Mouse (Mus musculus): ENCODE results near the gene Vmn1r183.
"Not testable (repeated sequence)": the region's sequence is repeated elsewhere in the genome, so short reads cannot be mapped to it uniquely, and the experiment has no call there.

The Vmn1r183 gene

GRCm38 (mm10) chr7:24052660-24053304 lies at the start of gene Vmn1r183:
Vmn1r183 (plus strand) TSS chr7:24053254.
- no peak for DNase-seq

GRCm38 (mm10) chr7:24074424-24074823 lies 21.4 kb downstream of the Vmn1r183 start:
- DNase-seq = not testable (repeated sequence)

- peak; percentile 94 for DNase-seq
These were observed 28.8 kb downstream of the Vmn1r183 start, which contains the start of gene Zfp180 for GRCm38 (mm10) chr7:24081634-24082431. Zfp180 (plus strand) TSS chr7:24081924.

- DNase-seq = no peak
These were observed 29.6 kb downstream of the Vmn1r183 start for GRCm38 (mm10) chr7:24082457-24083235.

GRCm38 (mm10) chr7:24086871-24087270 lies 33.8 kb downstream of the Vmn1r183 start:
- no peak for DNase-seq

GRCm38 (mm10) chr7:24087485-24088125 lies 34.6 kb downstream of the Vmn1r183 start:
- no peak for DNase-seq

- no peak for DNase-seq
These were observed 51.3 kb downstream of the Vmn1r183 start for GRCm38 (mm10) chr7:24104403-24104802.

- DNase-seq = no peak
These were observed 52.2 kb downstream of the Vmn1r183 start for GRCm38 (mm10) chr7:24105144-24105703.

- no peak for DNase-seq
These were observed 57.8 kb downstream of the Vmn1r183 start for GRCm38 (mm10) chr7:24110839-24111238.

GRCm38 (mm10) chr7:24111772-24112155 lies 58.7 kb downstream of the Vmn1r183 start:
- no peak for DNase-seq

- DNase-seq = peak; percentile 83
These were observed 59.3 kb downstream of the Vmn1r183 start, which contains the start of gene Zfp112 for GRCm38 (mm10) chr7:24112156-24112856. Zfp112 (plus strand) TSS chr7:24112314.

- peak; percentile 62 to 67 for DNase-seq
These were observed 59.9 kb downstream of the Vmn1r183 start for GRCm38 (mm10) chr7:24113001-24113400.
